Mouse (Mus musculus): Measurements from ENCODE around the gene Mapk9. TPM values are rescaled to one million over a fixed set of nuclear protein-coding genes. Genes with fewer than 3 reads are reported as not detected.

The Mapk9 gene
- polyA plus RNA-seq, 1 experiment from 2014 or later = 34.2 TPM

- no peak overlapping the region for H3K4me3 ChIP-seq (ENCODE audit: low read length)
- no peaks in the 10 kb centered on the region for H3K9me3 ChIP-seq (ENCODE audit: low read length)
- 94% methylated on average over 11 of the region's 11 CpGs for WGBS
- H3K9ac ChIP-seq (replicated peaks; ENCODE audit: low read length) = no peak overlapping the region
- peaks cover 16% of the 10 kb centered on the region; the same call in 1 of the 2 replicates for H3K36me3 ChIP-seq (ENCODE audit: insufficient read depth, low read length)
- no peaks in the 10 kb centered on the region for H3K4me1 ChIP-seq (ENCODE audit: insufficient read depth, low read length)
- no peak overlapping the region for H3K27ac ChIP-seq (ENCODE audit: low read length)
- no peak overlapping the region for H3K4me2 ChIP-seq (replicated peaks; ENCODE audit: low read depth, low read length)
- no peaks in the 10 kb centered on the region for H3K27me3 ChIP-seq (ENCODE audit: insufficient read depth, low read length)
- ATAC-seq (ENCODE audit: low FRiP score, low TSS enrichment) = no peak
These were observed 11.1 kb upstream of the Mapk9 start for GRCm38 (mm10) chr11:49835257-49835956.

- H3K4me1 ChIP-seq (ENCODE audit: insufficient read depth, low read length) = no peaks in the 10 kb centered on the region
- H3K4me2 ChIP-seq (replicated peaks; ENCODE audit: low read depth, low read length) = no peak overlapping the region
- no peak for ATAC-seq (ENCODE audit: low FRiP score, low TSS enrichment)
- peaks cover 14% of the 10 kb centered on the region; the same call in 1 of the 2 replicates for H3K36me3 ChIP-seq (ENCODE audit: insufficient read depth, low read length)
- no peak overlapping the region for H3K4me3 ChIP-seq (ENCODE audit: low read length)
- no peak overlapping the region for H3K9ac ChIP-seq (replicated peaks; ENCODE audit: low read length)
- H3K9me3 ChIP-seq (ENCODE audit: low read length) = no peaks in the 10 kb centered on the region
- no peaks in the 10 kb centered on the region for H3K27me3 ChIP-seq (ENCODE audit: insufficient read depth, low read length)
- WGBS = 70% methylated on average over 13 of the region's 13 CpGs
- H3K27ac ChIP-seq (ENCODE audit: low read length) = no peak overlapping the region
These were observed 8.7 kb upstream of the Mapk9 start for GRCm38 (mm10) chr11:49837717-49838407.

- H3K4me1 ChIP-seq (ENCODE audit: insufficient read depth, low read length) = no peaks in the 10 kb centered on the region
- no peaks in the 10 kb centered on the region for H3K27me3 ChIP-seq (ENCODE audit: insufficient read depth, low read length)
- no peak overlapping the region for H3K9ac ChIP-seq (replicated peaks; ENCODE audit: low read length)
- ATAC-seq (ENCODE audit: low FRiP score, low TSS enrichment) = no peak
- H3K4me2 ChIP-seq (replicated peaks; ENCODE audit: low read depth, low read length) = no peak overlapping the region
- H3K9me3 ChIP-seq (ENCODE audit: low read length) = no peaks in the 10 kb centered on the region
- H3K27ac ChIP-seq (ENCODE audit: low read length) = no peak overlapping the region
- no peaks in the 10 kb centered on the region for H3K36me3 ChIP-seq (ENCODE audit: insufficient read depth, low read length)
- H3K4me3 ChIP-seq (ENCODE audit: low read length) = no peak overlapping the region
- 57% methylated on average over 1 of the region's 1 CpGs for WGBS
These were observed 5.9 kb upstream of the Mapk9 start for GRCm38 (mm10) chr11:49840666-49841065.

GRCm38 (mm10) chr11:49841886-49842285 lies 4.7 kb upstream of the Mapk9 start:
- Histone ChIP-seq H3K4me2 (replicated peaks; ENCODE audit: low read depth, low read length) (no peak overlapping the region), H3K27me3 (ENCODE audit: insufficient read depth, low read length) (no peaks in the 10 kb centered on the region), H3K36me3 (ENCODE audit: insufficient read depth, low read length) (no peaks in the 10 kb centered on the region), H3K27ac (ENCODE audit: low read length) (no peak overlapping the region), H3K9ac (replicated peaks; ENCODE audit: low read length) (no peak overlapping the region), H3K9me3 (ENCODE audit: low read length) (no peaks in the 10 kb centered on the region), H3K4me3 (ENCODE audit: low read length) (no peak overlapping the region), H3K4me1 (ENCODE audit: insufficient read depth, low read length) (no peaks in the 10 kb centered on the region)
- WGBS = 58% methylated on average over 1 of the region's 1 CpGs
- ATAC-seq (ENCODE audit: low FRiP score, low TSS enrichment) = no peak

GRCm38 (mm10) chr11:49842718-49843117 lies 3.8 kb upstream of the Mapk9 start:
- Histone ChIP-seq H3K27me3 (ENCODE audit: insufficient read depth, low read length) (no peaks in the 10 kb centered on the region), H3K36me3 (ENCODE audit: insufficient read depth, low read length) (no peaks in the 10 kb centered on the region), H3K4me2 (replicated peaks; ENCODE audit: low read depth, low read length) (no peak overlapping the region), H3K9me3 (ENCODE audit: low read length) (no peaks in the 10 kb centered on the region), H3K4me1 (ENCODE audit: insufficient read depth, low read length) (peaks cover 4% of the 10 kb centered on the region), H3K4me3 (ENCODE audit: low read length) (no peak overlapping the region), H3K27ac (ENCODE audit: low read length) (no peak overlapping the region), H3K9ac (replicated peaks; ENCODE audit: low read length) (no peak overlapping the region)
- no peak for ATAC-seq (ENCODE audit: low FRiP score, low TSS enrichment)
- WGBS = 33% methylated on average over 3 of the region's 3 CpGs

- Histone ChIP-seq H3K4me1 (ENCODE audit: insufficient read depth, low read length) (peaks cover 15% of the 10 kb centered on the region), H3K9me3 (ENCODE audit: low read length) (no peaks in the 10 kb centered on the region), H3K9ac (replicated peaks; ENCODE audit: low read length) (no peak overlapping the region), H3K36me3 (ENCODE audit: insufficient read depth, low read length) (no peaks in the 10 kb centered on the region), H3K27me3 (ENCODE audit: insufficient read depth, low read length) (no peaks in the 10 kb centered on the region), H3K27ac (ENCODE audit: low read length) (no peak overlapping the region), H3K4me2 (replicated peaks; ENCODE audit: low read depth, low read length) (no peak overlapping the region), H3K4me3 (ENCODE audit: low read length) (no peak overlapping the region)
- ATAC-seq (ENCODE audit: low FRiP score, low TSS enrichment) = no peak
- WGBS = 94% methylated on average over 10 of the region's 10 CpGs
These were observed 2.2 kb upstream of the Mapk9 start for GRCm38 (mm10) chr11:49844311-49844710.

- Histone ChIP-seq H3K36me3 (ENCODE audit: insufficient read depth, low read length) (no peaks in the 10 kb centered on the region), H3K9ac (replicated peaks; ENCODE audit: low read length) (no peak overlapping the region), H3K4me1 (ENCODE audit: insufficient read depth, low read length) (peaks cover 15% of the 10 kb centered on the region), H3K27ac (ENCODE audit: low read length) (no peak overlapping the region), H3K27me3 (ENCODE audit: insufficient read depth, low read length) (no peaks in the 10 kb centered on the region), H3K4me3 (ENCODE audit: low read length) (no peak overlapping the region), H3K9me3 (ENCODE audit: low read length) (no peaks in the 10 kb centered on the region), H3K4me2 (replicated peaks; ENCODE audit: low read depth, low read length) (no peak overlapping the region)
- ATAC-seq (ENCODE audit: low FRiP score, low TSS enrichment) = no peak
- WGBS = 56% methylated on average over 3 of the region's 3 CpGs
These were observed 1.6 kb upstream of the Mapk9 start for GRCm38 (mm10) chr11:49844969-49845368.

GRCm38 (mm10) chr11:49845958-49846357 lies 593 bp upstream of the Mapk9 start:
- Histone ChIP-seq H3K4me1 (ENCODE audit: insufficient read depth, low read length) (peaks cover 15% of the 10 kb centered on the region), H3K9ac (replicated peaks; ENCODE audit: low read length) (peak overlapping the region; percentile 68), H3K36me3 (ENCODE audit: insufficient read depth, low read length) (peaks cover 4% of the 10 kb centered on the region; the same call in 1 of the 2 replicates), H3K27me3 (ENCODE audit: insufficient read depth, low read length) (no peaks in the 10 kb centered on the region), H3K4me2 (replicated peaks; ENCODE audit: low read depth, low read length) (peak overlapping the region; percentile 87), H3K27ac (ENCODE audit: low read length) (peak overlapping the region; percentile 61; the same call in 1 of the 2 replicates), H3K4me3 (ENCODE audit: low read length) (peak overlapping the region; percentile 91), H3K9me3 (ENCODE audit: low read length) (no peaks in the 10 kb centered on the region)
- WGBS = 34% methylated on average over 11 of the region's 11 CpGs
- ATAC-seq (ENCODE audit: low FRiP score, low TSS enrichment) = peak; percentile 3; the same call in 1 of the 2 replicates

GRCm38 (mm10) chr11:49847071-49847810 lies 690 bp downstream of the Mapk9 start:
- Histone ChIP-seq H3K36me3 (ENCODE audit: insufficient read depth, low read length) (peaks cover 5% of the 10 kb centered on the region; the same call in 1 of the 2 replicates), H3K4me1 (ENCODE audit: insufficient read depth, low read length) (peaks cover 15% of the 10 kb centered on the region), H3K27ac (ENCODE audit: low read length) (peak overlapping the region; percentile 81), H3K4me2 (replicated peaks; ENCODE audit: low read depth, low read length) (peak overlapping the region; percentile 87), H3K9ac (replicated peaks; ENCODE audit: low read length) (peak overlapping the region; percentile 90), H3K9me3 (ENCODE audit: low read length) (no peaks in the 10 kb centered on the region), H3K27me3 (ENCODE audit: insufficient read depth, low read length) (no peaks in the 10 kb centered on the region), H3K4me3 (ENCODE audit: low read length) (peak overlapping the region; percentile 91)
- ATAC-seq (ENCODE audit: low FRiP score, low TSS enrichment) = peak; percentile 0; the same call in 1 of the 2 replicates
- 8% methylated on average over 29 of the region's 29 CpGs for WGBS
